Mouse (Mus musculus) forebrain, embryonic 11.5 days (tissue): Measurements from ENCODE around the gene Zfyve21. TPM values are rescaled to one million over a fixed set of nuclear protein-coding genes. Genes with fewer than 3 reads are reported as not detected.

Source experiments
- ATAC-seq: fragments of 200-750 bp; cut with Nextera tagmentation; replicated peaks from 2 replicates; pipeline ENCODE4 v1.8.0; 2017; ENCODE audit warnings: moderate TSS enrichment; ENCODE audit not compliant: low FRiP score
- DNase-seq: peaks from one replicate; pipeline ENCODE4 v3.0.0-alpha.2; 2017; ENCODE audit warnings: low spot score
- H3K27ac ChIP-seq: fragments of 300-500 bp; sonication (generic); 2 replicates; pipeline ENCODE4 v1.5.1; 2014; ENCODE audit warnings: low read depth, low read length
- H3K27me3 ChIP-seq: fragments of 300-500 bp; sonication (generic); 2 replicates; pipeline ENCODE4 v1.6.1; 2014; ENCODE audit warnings: mild to moderate bottlenecking, low read length, mixed read lengths; ENCODE audit not compliant: control insufficient read depth, insufficient read depth
- H3K36me3 ChIP-seq: fragments of 300-500 bp; sonication (generic); 2 replicates; pipeline ENCODE4 v1.6.1; 2014; ENCODE audit warnings: mild to moderate bottlenecking, low read length, moderate library complexity, mixed read lengths; ENCODE audit not compliant: control insufficient read depth, insufficient read depth
- H3K4me1 ChIP-seq: fragments of 300-500 bp; sonication (generic); replicated peaks from 2 replicates; pipeline ENCODE4 v1.6.1; 2014; ENCODE audit warnings: low read length, mixed read lengths; ENCODE audit not compliant: control insufficient read depth, insufficient read depth
- H3K4me2 ChIP-seq: fragments of 300-500 bp; sonication (generic); 2 replicates; pipeline ENCODE4 v1.6.1; 2014; ENCODE audit warnings: low read depth, mild to moderate bottlenecking, low read length, moderate library complexity, mixed read lengths; ENCODE audit not compliant: severe bottlenecking
- H3K4me3 ChIP-seq: fragments of 300-500 bp; sonication (generic); 2 replicates; pipeline ENCODE4 v1.5.1; 2014; ENCODE audit warnings: low read depth, low read length
- H3K9ac ChIP-seq: fragments of 300-500 bp; sonication (generic); 2 replicates; pipeline ENCODE4 v1.6.1; 2014; ENCODE audit warnings: low read length
- H3K9me3 ChIP-seq: fragments of 300-500 bp; sonication (generic); 2 replicates; pipeline ENCODE4 v1.6.1; 2016; ENCODE audit warnings: low read length, mixed read lengths; ENCODE audit not compliant: control insufficient read depth
- WGBS: fragments of 180-500 bp; shearing (Covaris S2); extraction: QIAGEN DNeasy Blood & Tissue Kit; methylation state at CpG from one replicate; pipeline ENCODE4 v1.1.7; 2014; 5-methylcytosine and 5-hydroxymethylcytosine counted together
- polyA plus RNA-seq: library from polyadenylated mRNA; unstranded; fragments of >200 nt; fragmentation: Nextera tagmentation; extraction: Ambion mirVana; gene quantifications from 2 replicates; pipeline ENCODE4 v1.2.1, GENCODE M21; 2014

Gene Zfyve21
- polyA plus RNA-seq, 1 experiment from 2014 or later = 66.5 TPM

DNA sequence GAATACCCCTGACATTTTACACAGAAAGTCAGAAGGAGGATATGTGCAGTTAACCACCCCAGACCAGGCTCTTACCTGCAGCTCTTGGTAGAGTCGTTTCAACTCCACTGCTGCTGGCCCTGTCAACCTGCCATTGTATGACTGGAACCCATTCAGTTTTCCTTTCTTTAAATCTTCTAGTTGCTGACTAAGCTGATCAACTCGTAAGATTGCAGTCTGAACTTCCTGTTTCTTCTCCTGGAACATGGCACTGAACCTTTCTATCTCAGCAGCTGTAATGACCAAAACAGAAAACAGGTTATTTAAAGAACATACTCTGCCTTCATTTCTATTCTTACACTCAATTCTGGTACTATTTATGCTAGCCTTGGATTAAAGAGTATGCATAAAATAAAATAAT, 29.5 kb downstream of the Zfyve21 start:
- Histone ChIP-seq H3K27me3 (no peaks in the 10 kb centered on the region), H3K9ac (no peak overlapping the region), H3K36me3 (no peaks in the 10 kb centered on the region), H3K9me3 (no peaks in the 10 kb centered on the region), H3K4me2 (no peak overlapping the region), H3K27ac (no peak overlapping the region), H3K4me3 (no peak overlapping the region), H3K4me1 (no peaks in the 10 kb centered on the region)
- ATAC-seq (no peak), DNase-seq (no peak)
- WGBS = 66% methylated on average over 2 of the region's 2 CpGs

DNA sequence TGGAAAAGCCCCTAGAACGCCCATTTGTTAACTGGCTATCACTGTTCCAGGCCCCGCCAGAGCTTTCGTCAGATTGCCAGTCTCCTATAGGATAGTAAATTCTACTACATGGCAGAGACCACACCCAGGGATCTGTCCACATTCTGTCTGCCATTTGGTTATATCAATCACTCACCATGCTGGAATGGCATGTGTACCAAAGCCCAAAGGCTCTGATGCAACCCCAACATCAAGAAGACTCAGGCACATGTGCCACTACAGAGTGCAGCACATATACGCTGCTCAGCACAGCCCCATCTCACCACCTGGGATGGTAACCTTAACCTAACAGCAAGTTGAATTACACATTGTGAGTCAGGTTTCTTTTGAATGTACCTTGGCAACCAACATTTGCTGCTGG, 32.0 kb downstream of the Zfyve21 start:
- no peak overlapping the region for H3K27ac ChIP-seq
- DNase-seq (no peak), ATAC-seq (no peak)
- no peaks in the 10 kb centered on the region for H3K27me3 ChIP-seq
- WGBS = 96% methylated on average over 4 of the region's 4 CpGs
- no peaks in the 10 kb centered on the region for H3K4me1 ChIP-seq
- H3K4me3 ChIP-seq = no peak overlapping the region
- H3K9me3 ChIP-seq = no peaks in the 10 kb centered on the region
- H3K36me3 ChIP-seq = no peaks in the 10 kb centered on the region
- H3K9ac ChIP-seq = no peak overlapping the region
- no peak overlapping the region for H3K4me2 ChIP-seq

DNA sequence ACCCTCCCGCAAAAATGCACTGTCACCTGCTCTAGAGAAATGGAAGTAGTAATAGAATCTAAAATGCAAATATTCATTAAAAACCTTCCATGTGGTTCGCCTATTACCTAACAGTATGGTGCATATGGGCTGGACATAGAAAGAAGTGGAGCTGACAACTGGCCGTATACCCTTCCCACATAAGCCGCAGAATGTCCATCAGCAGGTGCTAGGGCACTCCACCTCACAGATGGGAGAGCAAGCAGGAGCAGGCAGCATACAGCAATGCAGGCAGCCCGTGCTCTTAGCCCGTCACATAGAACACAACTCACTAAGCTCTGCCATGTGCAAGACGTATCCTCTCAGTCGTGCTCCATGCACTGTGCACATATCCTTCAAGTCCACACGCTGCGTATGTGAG, 32.8 kb downstream of the Zfyve21 start:
- no peaks in the 10 kb centered on the region for H3K9me3 ChIP-seq
- no peak for ATAC-seq
- H3K27ac ChIP-seq = no peak overlapping the region
- no peaks in the 10 kb centered on the region for H3K27me3 ChIP-seq
- no peak overlapping the region for H3K4me2 ChIP-seq
- 92% methylated on average over 10 of the region's 10 CpGs for whole genome bisulfite sequencing
- no peaks in the 10 kb centered on the region for H3K4me1 ChIP-seq
- no peak overlapping the region for H3K9ac ChIP-seq
- no peak overlapping the region for H3K4me3 ChIP-seq
- DNase-seq = no peak
- H3K36me3 ChIP-seq = no peaks in the 10 kb centered on the region

DNA sequence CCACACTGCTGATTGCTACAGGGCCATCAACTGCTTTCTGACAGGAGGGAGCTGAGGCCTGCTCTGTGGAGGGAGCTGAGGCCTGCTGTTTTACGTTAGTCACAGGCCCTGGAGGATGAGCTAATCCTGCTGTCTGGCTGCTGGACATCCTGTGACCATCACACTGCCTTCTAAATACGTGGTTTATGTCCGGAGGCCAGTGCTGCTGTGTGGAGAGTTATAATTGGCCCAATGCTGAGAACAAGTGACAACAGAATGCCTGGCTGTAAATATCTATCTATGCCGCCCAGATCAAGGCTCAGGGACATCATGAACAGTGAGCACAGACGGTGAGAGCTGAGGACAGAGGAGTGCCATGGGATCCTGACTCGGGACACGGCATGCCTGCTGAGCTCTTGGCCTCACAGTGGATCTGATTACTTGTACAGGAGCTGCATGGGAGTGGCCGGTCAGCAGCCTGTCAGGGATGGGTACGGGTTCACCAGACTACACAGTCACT, 34.4 kb downstream of the Zfyve21 start:
- H3K4me3 ChIP-seq = no peak overlapping the region
- H3K36me3 ChIP-seq = no peaks in the 10 kb centered on the region
- H3K27me3 ChIP-seq = no peaks in the 10 kb centered on the region
- no peaks in the 10 kb centered on the region for H3K4me1 ChIP-seq
- H3K9me3 ChIP-seq = no peaks in the 10 kb centered on the region
- WGBS = 73% methylated on average over 9 of the region's 9 CpGs
- H3K27ac ChIP-seq = no peak overlapping the region
- ATAC-seq (no peak), DNase-seq (no peak)
- no peak overlapping the region for H3K9ac ChIP-seq
- no peak overlapping the region for H3K4me2 ChIP-seq

DNA sequence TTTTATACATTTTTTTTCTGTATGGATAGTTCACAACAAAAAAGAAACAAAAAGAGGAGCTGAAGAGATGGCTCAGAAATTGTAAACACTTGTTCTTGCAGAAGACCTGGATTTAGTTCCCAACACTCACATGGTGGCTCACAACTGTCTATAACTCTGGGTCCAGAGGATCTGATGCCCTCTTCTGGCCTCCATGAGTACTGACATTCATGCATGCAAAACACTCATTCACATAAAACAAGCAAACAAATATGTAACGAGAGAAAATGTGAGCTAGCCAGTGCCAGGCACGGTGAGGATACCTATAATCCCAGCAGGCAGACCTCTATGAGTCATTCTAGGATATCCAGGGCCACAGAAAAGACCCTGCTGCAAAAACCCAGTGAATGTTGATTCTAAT, 37.3 kb downstream of the Zfyve21 start:
- Histone ChIP-seq H3K9ac (no peak overlapping the region), H3K27me3 (no peaks in the 10 kb centered on the region), H3K4me1 (no peaks in the 10 kb centered on the region), H3K4me2 (no peak overlapping the region), H3K4me3 (no peak overlapping the region), H3K9me3 (no peaks in the 10 kb centered on the region), H3K27ac (no peak overlapping the region), H3K36me3 (no peaks in the 10 kb centered on the region)
- no peak for ATAC-seq
- 60% methylated on average over 2 of the region's 2 CpGs for WGBS
- no peak for DNase-seq

DNA sequence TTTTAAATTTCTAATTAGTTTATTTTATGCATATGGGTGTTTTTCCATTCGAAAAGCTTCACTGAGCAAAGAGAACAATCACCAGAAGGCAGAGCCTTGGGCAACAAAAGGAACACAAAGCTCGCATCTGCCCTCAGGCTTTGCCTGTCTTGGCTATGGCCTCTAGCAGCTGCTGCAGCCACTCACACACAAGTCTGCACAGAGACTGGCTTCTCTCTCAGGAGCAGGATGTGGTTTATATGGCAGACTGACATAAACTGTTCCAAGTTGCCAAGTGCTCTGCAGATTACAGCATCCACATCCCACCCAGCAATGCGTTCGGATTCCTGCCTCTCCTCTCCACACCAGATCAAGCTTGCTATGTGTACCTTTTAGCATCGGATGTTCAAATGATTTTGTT, 37.8 kb downstream of the Zfyve21 start:
- Histone ChIP-seq H3K4me3 (no peak overlapping the region), H3K27me3 (no peaks in the 10 kb centered on the region), H3K4me2 (no peak overlapping the region), H3K9me3 (no peaks in the 10 kb centered on the region), H3K4me1 (no peaks in the 10 kb centered on the region), H3K36me3 (no peaks in the 10 kb centered on the region), H3K9ac (no peak overlapping the region), H3K27ac (no peak overlapping the region)
- no peak for ATAC-seq
- no peak for DNase-seq
- 84% methylated on average over 5 of the region's 5 CpGs for WGBS

DNA sequence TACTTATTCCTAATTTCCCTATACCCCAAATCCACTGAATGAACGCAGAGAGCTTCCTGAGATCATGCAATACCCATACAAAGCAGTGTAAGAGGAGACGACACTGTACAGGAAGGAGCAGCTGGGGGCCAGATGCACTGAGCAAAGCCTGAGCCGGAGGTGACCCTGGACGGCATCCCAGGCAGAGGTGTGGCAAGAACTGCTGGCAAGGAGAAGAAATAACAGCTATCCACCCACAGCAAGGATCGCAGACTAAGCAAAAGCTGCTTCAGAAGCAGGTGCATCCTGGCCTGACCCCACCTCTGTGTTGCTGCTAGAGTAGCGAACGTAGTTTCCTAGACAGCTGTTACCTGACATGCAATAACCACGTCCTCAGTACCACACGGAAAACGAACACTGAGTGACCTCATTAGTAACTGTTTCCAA, 39.1 kb downstream of the Zfyve21 start:
- no peak overlapping the region for H3K4me3 ChIP-seq
- no peaks in the 10 kb centered on the region for H3K27me3 ChIP-seq
- ATAC-seq (no peak), DNase-seq (no peak)
- no peak overlapping the region for H3K4me2 ChIP-seq
- H3K36me3 ChIP-seq = no peaks in the 10 kb centered on the region
- H3K4me1 ChIP-seq = no peaks in the 10 kb centered on the region
- H3K27ac ChIP-seq = no peak overlapping the region
- 85% methylated on average over 10 of the region's 10 CpGs for WGBS
- H3K9ac ChIP-seq = no peak overlapping the region
- H3K9me3 ChIP-seq = no peaks in the 10 kb centered on the region

DNA sequence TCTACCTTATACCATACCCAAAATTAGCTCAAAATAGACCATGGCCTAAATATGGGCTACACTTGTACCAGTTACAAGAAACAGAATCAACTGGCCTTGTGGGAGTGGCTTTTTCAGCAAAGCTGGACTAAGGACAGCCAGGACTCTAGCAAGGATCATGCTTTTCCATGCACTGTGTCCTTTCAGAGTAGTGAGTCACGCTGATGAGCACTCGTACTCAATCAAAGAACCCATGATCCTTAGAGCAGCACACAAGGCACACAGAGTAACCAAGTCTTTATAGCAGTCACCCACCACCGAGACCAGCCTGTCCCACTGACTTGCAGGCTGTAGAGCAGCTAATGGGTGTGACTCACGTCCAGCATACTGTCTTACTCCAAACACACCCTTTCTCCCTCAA, 39.6 kb downstream of the Zfyve21 start:
- DNase-seq = no peak
- no peaks in the 10 kb centered on the region for H3K36me3 ChIP-seq
- no peak for ATAC-seq
- no peaks in the 10 kb centered on the region for H3K9me3 ChIP-seq
- H3K27me3 ChIP-seq = no peaks in the 10 kb centered on the region
- H3K27ac ChIP-seq = no peak overlapping the region
- H3K4me2 ChIP-seq = no peak overlapping the region
- 79% methylated on average over 4 of the region's 4 CpGs for WGBS
- H3K4me1 ChIP-seq = no peaks in the 10 kb centered on the region
- no peak overlapping the region for H3K9ac ChIP-seq
- no peak overlapping the region for H3K4me3 ChIP-seq

DNA sequence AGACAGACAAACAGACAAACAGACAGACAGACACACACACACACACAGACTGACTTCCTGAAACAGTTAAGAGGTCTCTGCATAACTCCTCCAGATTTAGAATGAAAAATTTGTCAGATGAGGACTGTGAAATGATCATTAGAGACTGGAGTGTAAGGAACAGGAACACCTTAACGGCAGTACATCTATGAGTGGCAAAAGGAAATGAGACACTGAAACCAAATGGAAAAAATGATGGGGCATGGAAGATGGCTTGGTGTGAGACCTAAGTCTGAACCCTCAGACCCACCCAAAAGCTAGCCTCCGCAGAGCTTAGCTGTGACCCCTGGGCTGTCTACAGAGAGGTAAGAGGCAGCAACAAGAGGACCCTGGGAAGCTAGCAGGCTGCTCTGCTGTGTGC, 41.5 kb downstream of the Zfyve21 start:
- H3K27me3 ChIP-seq = no peaks in the 10 kb centered on the region
- H3K4me2 ChIP-seq = no peak overlapping the region
- no peak overlapping the region for H3K4me3 ChIP-seq
- ATAC-seq = no peak
- H3K9me3 ChIP-seq = no peaks in the 10 kb centered on the region
- DNase-seq = no peak
- no peak overlapping the region for H3K9ac ChIP-seq
- H3K36me3 ChIP-seq = no peaks in the 10 kb centered on the region
- no peaks in the 10 kb centered on the region for H3K4me1 ChIP-seq
- 85% methylated on average over 2 of the region's 2 CpGs for WGBS
- no peak overlapping the region for H3K27ac ChIP-seq
